Mouse (Mus musculus) lung, embryonic 15.5 days (tissue): ENCODE measurements at regions not wholly inside any gene's neighbourhood (a gene's known extent, or its start where the extent isn't known, plus 50 kb on each side); places are given as distances from the start of the nearest gene placed in this dataset.
"Not testable (repeated sequence)": the region's sequence is repeated elsewhere in the genome, so short reads cannot be mapped to it uniquely, and the experiment has no call there.

ENCODE experiments used
- ATAC-seq: fragments of 200-750 bp; cut with Nextera tagmentation; 2 replicates; pipeline ENCODE4 v1.8.0; 2017; ENCODE audit warnings: moderate number of reproducible peaks, borderline replicate concordance; ENCODE audit not compliant: low FRiP score, low TSS enrichment; ENCODE audit errors: extremely low read depth
- H3K27ac ChIP-seq: fragments of 300-500 bp; sonication (generic); 2 replicates; pipeline ENCODE4 v1.5.1; 2015; ENCODE audit warnings: moderate library complexity, mild to moderate bottlenecking, inconsistent platforms
- H3K27me3 ChIP-seq: fragments of 300-500 bp; sonication (generic); 2 replicates; pipeline ENCODE4 v1.6.1; 2015; ENCODE audit warnings: inconsistent platforms
- H3K36me3 ChIP-seq: fragments of 300-500 bp; sonication (generic); 2 replicates; pipeline ENCODE4 v1.6.1; 2015; ENCODE audit warnings: inconsistent platforms
- H3K4me1 ChIP-seq: fragments of 300-500 bp; sonication (generic); 2 replicates; pipeline ENCODE4 v1.6.1; 2015; ENCODE audit warnings: inconsistent platforms
- H3K4me2 ChIP-seq: fragments of 300-500 bp; sonication (generic); 2 replicates; pipeline ENCODE4 v1.6.1; 2015; ENCODE audit warnings: inconsistent platforms, mild to moderate bottlenecking, moderate library complexity
- H3K4me3 ChIP-seq: fragments of 300-500 bp; sonication (generic); 2 replicates; pipeline ENCODE4 v1.5.1; 2015; ENCODE audit warnings: mild to moderate bottlenecking, inconsistent platforms
- H3K9ac ChIP-seq: fragments of 300-500 bp; sonication (generic); 2 replicates; pipeline ENCODE4 v1.6.1; 2015; ENCODE audit warnings: inconsistent platforms
- H3K9me3 ChIP-seq: fragments of 300-500 bp; sonication (generic); 2 replicates; pipeline ENCODE4 v1.6.1; 2016; ENCODE audit warnings: inconsistent platforms
- WGBS: fragments of 180-500 bp; shearing (Covaris S2); methylation state at CpG from one replicate; pipeline ENCODE4 v1.1.7; 2015; 5-methylcytosine and 5-hydroxymethylcytosine counted together

DNA sequence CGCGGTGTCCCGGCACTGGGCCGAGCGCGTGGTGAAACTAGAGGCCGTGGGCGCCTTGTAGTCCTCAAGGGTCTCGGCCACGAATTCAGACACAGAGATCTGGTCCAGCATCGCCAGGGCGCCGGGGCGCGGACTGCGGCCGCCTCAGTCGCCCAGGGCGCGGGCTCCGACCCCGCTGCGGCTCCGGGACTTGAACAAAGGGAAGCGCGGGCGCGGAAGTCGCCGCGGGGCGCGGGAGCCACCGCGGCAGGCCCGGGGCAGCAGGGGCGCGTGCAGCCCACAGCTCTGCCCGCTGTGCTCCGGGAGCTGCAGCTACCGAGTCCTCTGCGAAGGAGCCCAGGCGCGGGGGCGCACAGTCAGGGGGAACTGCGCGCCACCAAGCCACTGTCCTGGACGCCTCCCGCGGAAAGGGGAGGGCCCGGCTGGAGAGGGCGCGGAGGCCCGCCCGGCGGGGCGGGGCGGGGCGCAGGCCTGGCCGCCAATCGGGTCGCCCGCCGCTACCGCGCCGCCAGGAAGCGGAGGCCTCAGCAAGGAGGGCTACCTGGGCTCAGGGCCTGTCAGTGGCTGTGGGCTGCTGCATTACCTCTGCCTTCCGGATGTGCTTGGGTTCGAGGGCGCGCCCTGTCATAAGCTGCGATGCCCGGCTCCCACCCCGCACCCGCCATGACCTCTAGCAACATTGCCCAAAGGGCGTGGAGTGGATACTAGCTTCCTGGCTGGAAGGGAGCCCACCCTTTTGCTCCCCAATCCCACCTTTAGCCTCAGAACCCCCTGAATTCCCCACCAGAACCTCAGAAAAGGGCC is 155.2 kb upstream of the 9030624G23Rik start:
- under 1% methylated on average over 68 of the region's 77 CpGs for WGBS
- H3K36me3 ChIP-seq, H3K27me3 ChIP-seq, ATAC-seq, H3K9me3 ChIP-seq, H3K4me1 ChIP-seq: not testable (repeated sequence)
- Histone ChIP-seq H3K27ac (peak overlapping the region; percentile 53; the same call in 1 of the 2 replicates), H3K4me2 (peak overlapping the region; percentile 54), H3K9ac (peak overlapping the region; percentile 63), H3K4me3 (peak overlapping the region; percentile 64)
